Mouse (Mus musculus): ENCODE results near the gene Plekhg4.

Gene Plekhg4

DNA sequence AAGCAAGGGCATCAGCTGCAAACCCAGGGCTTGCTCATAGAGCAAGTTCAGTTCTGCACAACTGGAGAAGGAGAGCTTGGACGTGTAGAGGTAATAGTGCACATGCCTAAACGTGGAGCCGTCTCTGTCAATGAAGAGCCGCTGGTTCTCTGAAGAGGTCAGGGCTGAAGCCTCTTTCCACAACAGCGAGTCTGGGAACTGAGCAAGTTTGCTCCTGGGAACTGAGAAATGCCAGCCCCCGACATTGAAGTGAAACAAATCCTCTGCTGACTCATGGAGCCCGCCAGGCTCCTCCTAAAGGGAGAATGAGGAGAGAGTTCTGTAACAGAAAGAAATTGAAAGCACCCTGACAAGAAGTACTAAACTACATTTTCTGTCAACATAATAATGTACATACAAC is 35.3 kb downstream of the Plekhg4 start:
- no peak for DNase-seq

DNA sequence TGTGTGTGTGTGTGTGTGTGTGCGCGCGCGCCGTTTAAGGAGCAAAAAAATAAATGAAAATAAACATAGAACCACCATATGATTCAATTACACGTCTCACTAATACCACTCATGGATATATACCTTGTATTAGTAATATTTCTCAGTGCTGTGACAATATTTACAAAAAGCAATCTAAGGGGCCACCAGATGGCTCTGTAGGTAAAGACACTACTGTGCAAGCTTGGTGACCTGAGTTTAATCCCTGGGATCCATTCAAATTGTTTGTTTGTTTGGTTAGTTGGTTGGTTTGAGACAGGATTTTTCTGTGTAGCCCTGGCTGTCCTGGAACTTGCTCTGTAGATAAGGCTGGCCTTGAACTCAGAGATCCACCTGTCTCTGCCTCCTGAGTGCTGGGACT is 36.9 kb downstream of the Plekhg4 start:
- DNase-seq: no peak

DNA sequence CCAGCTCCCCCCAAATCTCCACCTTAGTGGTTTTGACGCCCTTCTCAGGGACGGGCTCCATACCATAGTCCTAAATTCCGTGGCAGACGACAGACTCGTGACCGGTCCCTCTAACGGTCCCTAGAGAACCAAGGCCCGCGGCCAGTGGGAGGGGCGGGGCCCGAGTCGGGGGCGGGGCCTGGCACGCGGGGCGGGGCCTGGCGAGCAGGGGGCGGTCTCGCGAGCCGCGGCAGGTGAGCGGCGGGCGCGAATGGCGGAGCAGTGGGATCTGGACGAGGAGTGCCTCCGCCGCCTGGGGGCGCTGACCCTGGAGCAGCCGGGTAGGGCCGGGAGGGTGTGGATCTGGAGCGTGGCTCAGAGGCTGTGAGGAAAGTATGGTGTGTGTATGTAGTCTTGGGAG is 40.3 kb downstream of the Plekhg4 start, which contains the start of the genes Kctd19 and Lrrc36:
TSS of gene Kctd19 (minus strand) at position 112 of the 400 bp plus-strand sequence.
TSS of gene Lrrc36 (plus strand) at position 181 of the 400 bp plus-strand sequence.
- peak; percentile 39 for DNase-seq

DNA sequence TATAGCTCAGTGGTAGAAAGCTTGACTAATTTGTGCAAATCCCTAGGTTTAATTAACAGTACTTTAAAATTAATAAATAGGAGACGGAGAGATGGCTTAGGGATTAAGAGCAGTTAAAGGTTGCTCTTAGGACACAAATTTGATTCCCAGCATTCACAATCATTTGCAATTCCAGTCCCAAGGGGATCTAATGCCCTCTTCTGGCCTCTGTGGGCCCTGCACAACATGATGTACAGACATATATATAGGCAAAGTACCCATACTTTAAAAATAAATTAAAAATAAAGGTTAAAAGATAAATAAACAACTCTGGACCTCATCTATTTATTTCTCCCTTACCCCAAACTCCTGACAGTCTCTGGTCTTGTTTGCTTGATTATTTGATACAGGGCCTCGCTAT is 45.9 kb downstream of the Plekhg4 start:
- DNase-seq: no peak

DNA sequence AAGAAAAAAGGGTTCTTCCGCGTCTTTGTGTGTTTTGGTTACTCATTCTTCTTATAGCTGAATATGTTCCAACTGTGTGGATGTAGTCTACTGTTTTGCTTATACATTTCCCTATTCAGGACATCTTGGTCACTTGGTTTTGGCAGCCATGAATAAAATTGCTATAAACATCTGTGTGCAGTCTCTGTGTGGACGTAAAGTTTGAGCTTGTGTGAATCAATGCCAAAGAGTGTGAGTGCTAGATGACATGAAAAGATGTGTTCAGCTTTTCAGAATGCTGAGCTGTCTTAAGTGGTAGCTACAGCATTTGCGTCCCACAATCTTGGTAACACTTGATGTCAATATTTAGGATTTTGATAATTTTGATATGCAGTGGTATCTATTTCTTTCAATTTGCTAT is 46.7 kb downstream of the Plekhg4 start:
- no peak for DNase-seq

DNA sequence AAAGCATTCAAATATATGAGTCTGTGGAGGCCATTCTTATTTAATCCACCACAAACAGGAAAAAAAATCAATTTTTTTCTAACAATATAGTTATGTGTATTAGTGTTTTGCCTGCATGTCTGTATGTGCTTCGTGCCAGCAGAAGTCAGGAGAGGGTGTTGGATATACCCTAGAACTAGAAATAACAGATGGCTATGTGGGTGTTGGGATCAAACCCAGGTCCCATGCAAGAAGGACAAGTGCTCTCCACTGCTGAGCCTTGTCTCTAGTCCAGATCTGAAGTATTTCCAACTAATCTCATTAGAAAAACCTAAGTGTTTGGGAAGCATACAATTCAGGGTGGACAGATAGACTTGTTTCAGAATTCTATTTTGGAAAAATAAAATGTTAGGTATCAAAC is 48.9 kb downstream of the Plekhg4 start:
- DNase-seq: no peak

DNA sequence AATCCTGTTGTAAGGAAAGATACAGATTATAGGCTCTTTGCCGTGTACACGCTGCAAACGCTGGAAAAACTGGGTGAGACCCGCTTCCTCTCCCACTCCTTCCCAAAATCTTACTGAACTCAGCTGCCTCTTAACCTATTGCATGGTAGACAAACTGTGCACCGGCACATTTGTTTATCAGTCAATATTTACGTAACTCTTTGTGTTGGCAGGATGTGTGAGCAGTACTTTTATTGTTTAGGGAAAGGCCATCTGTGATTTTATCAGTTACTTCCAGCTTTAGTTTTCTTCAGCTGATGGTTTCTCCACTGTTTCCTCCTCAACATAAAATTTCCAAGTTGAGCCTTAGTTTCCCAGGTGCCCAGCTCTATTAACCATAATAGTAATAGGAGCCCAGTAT is 53.8 kb downstream of the Plekhg4 start:
- DNase-seq: no peak

DNA sequence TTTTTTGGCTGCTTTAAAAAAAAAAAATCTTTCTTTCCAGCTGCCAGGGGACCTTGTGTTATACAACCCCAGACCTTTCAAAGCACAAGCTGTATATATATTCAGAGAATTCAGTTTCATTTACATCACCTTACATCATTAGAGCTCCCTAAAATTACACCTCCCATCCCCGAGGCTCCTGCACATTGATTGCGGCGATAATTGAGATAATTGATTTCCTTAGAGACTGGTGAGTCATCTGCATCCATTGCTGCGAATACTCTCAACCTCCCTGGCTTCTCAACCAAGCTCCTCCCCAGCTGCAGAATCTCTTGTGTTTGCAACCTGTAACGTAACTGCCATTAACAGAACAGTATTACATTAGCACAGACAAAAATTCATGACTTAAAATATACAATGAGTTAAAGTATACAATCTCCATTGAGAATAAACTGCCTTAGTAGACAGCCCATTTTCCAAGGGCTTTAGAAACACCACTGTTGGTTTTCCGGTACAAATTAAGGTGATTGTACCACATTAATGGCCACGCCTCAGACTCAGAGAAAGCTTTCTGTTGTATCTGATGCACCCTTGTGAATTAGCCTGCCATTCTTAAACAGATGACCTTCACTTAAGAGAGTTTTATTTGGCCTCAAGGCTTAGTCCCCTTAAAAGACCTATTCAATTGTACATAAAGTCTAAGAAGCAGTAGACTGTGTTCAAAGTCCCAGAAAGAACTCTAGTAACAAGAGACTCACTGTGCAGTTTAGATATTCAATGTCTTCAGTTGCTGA is 58.9 kb downstream of the Plekhg4 start:
- no peak for DNase-seq

Measured in kidney, adult 18-20 months (tissue).